Mouse (Mus musculus): ENCODE results near the gene Sec22c. TPM values are rescaled to one million over a fixed set of nuclear protein-coding genes. Genes with fewer than 3 reads are reported as not detected.

The Sec22c gene
- polyA plus RNA-seq, 1 experiment: 11.0 TPM

- no peak overlapping the region for H3K27ac ChIP-seq (ENCODE audit: control insufficient read depth, insufficient read depth, low read depth, low read length)
- TF ChIP-seq CTCF (IDR thresholded peaks at IDR 0.05; ENCODE audit: control insufficient read depth, insufficient read depth, insufficient replicate concordance, low read depth, low read length) (no peak), POLR2A (IDR thresholded peaks at IDR 0.05; ENCODE audit: control insufficient read depth, low read depth, low read length) (no peak)
- H3K4me3 ChIP-seq (ENCODE audit: control insufficient read depth, low read depth, low read length): no peak overlapping the region
- H3K36me3 ChIP-seq (ENCODE audit: control insufficient read depth, insufficient read depth, low read length): no peaks in the 10 kb centered on the region
- no peaks in the 10 kb centered on the region for H3K27me3 ChIP-seq (ENCODE audit: control insufficient read depth, insufficient read depth, low read length)
- H3K4me1 ChIP-seq (ENCODE audit: control insufficient read depth, insufficient read depth, low read length): peaks cover 14% of the 10 kb centered on the region
Observed at GRCm38 (mm10) chr9:121667822-121668221, 37.5 kb downstream of the Sec22c start.

GRCm38 (mm10) chr9:121666957-121667630 is 38.2 kb downstream of the Sec22c start:
- Histone ChIP-seq H3K27ac (ENCODE audit: control insufficient read depth, insufficient read depth, low read depth, low read length) (no peak overlapping the region), H3K4me3 (ENCODE audit: control insufficient read depth, low read depth, low read length) (no peak overlapping the region), H3K27me3 (ENCODE audit: control insufficient read depth, insufficient read depth, low read length) (no peaks in the 10 kb centered on the region), H3K4me1 (ENCODE audit: control insufficient read depth, insufficient read depth, low read length) (peaks cover 14% of the 10 kb centered on the region), H3K36me3 (ENCODE audit: control insufficient read depth, insufficient read depth, low read length) (no peaks in the 10 kb centered on the region)
- TF ChIP-seq POLR2A (IDR thresholded peaks at IDR 0.05; ENCODE audit: control insufficient read depth, low read depth, low read length) (no peak), CTCF (IDR thresholded peaks at IDR 0.05; ENCODE audit: control insufficient read depth, insufficient read depth, insufficient replicate concordance, low read depth, low read length) (no peak)

GRCm38 (mm10) chr9:121664104-121664503 is 41.2 kb downstream of the Sec22c start:
- no peak overlapping the region for H3K27ac ChIP-seq (ENCODE audit: control insufficient read depth, insufficient read depth, low read depth, low read length)
- H3K27me3 ChIP-seq (ENCODE audit: control insufficient read depth, insufficient read depth, low read length): no peaks in the 10 kb centered on the region
- H3K4me3 ChIP-seq (ENCODE audit: control insufficient read depth, low read depth, low read length): no peak overlapping the region
- no peak for TF ChIP-seq POLR2A (IDR thresholded peaks at IDR 0.05; ENCODE audit: control insufficient read depth, low read depth, low read length)
- H3K36me3 ChIP-seq (ENCODE audit: control insufficient read depth, insufficient read depth, low read length): no peaks in the 10 kb centered on the region
- H3K4me1 ChIP-seq (ENCODE audit: control insufficient read depth, insufficient read depth, low read length): peaks cover 3% of the 10 kb centered on the region

GRCm38 (mm10) chr9:121663467-121663866 is 41.8 kb downstream of the Sec22c start:
- Histone ChIP-seq H3K27me3 (ENCODE audit: control insufficient read depth, insufficient read depth, low read length) (no peaks in the 10 kb centered on the region), H3K27ac (ENCODE audit: control insufficient read depth, insufficient read depth, low read depth, low read length) (no peak overlapping the region), H3K4me1 (ENCODE audit: control insufficient read depth, insufficient read depth, low read length) (no peaks in the 10 kb centered on the region), H3K4me3 (ENCODE audit: control insufficient read depth, low read depth, low read length) (no peak overlapping the region), H3K36me3 (ENCODE audit: control insufficient read depth, insufficient read depth, low read length) (no peaks in the 10 kb centered on the region)
- TF ChIP-seq CTCF (IDR thresholded peaks at IDR 0.05; ENCODE audit: control insufficient read depth, insufficient read depth, insufficient replicate concordance, low read depth, low read length): no peak
- TF ChIP-seq POLR2A (IDR thresholded peaks at IDR 0.05; ENCODE audit: control insufficient read depth, low read depth, low read length): no peak

- Histone ChIP-seq H3K4me3 (ENCODE audit: control insufficient read depth, low read depth, low read length) (no peak overlapping the region), H3K4me1 (ENCODE audit: control insufficient read depth, insufficient read depth, low read length) (no peaks in the 10 kb centered on the region), H3K36me3 (ENCODE audit: control insufficient read depth, insufficient read depth, low read length) (no peaks in the 10 kb centered on the region), H3K27ac (ENCODE audit: control insufficient read depth, insufficient read depth, low read depth, low read length) (no peak overlapping the region), H3K27me3 (ENCODE audit: control insufficient read depth, insufficient read depth, low read length) (no peaks in the 10 kb centered on the region)
- TF ChIP-seq POLR2A (IDR thresholded peaks at IDR 0.05; ENCODE audit: control insufficient read depth, low read depth, low read length) (no peak), CTCF (IDR thresholded peaks at IDR 0.05; ENCODE audit: control insufficient read depth, insufficient read depth, insufficient replicate concordance, low read depth, low read length) (no peak)
Observed at GRCm38 (mm10) chr9:121659791-121660190, 45.5 kb downstream of the Sec22c start.

- no peaks in the 10 kb centered on the region for H3K27me3 ChIP-seq (ENCODE audit: control insufficient read depth, insufficient read depth, low read length)
- no peak overlapping the region for H3K4me3 ChIP-seq (ENCODE audit: control insufficient read depth, low read depth, low read length)
- no peaks in the 10 kb centered on the region for H3K4me1 ChIP-seq (ENCODE audit: control insufficient read depth, insufficient read depth, low read length)
- no peaks in the 10 kb centered on the region for H3K36me3 ChIP-seq (ENCODE audit: control insufficient read depth, insufficient read depth, low read length)
- TF ChIP-seq CTCF (IDR thresholded peaks at IDR 0.05; ENCODE audit: control insufficient read depth, insufficient read depth, insufficient replicate concordance, low read depth, low read length) (no peak), POLR2A (IDR thresholded peaks at IDR 0.05; ENCODE audit: control insufficient read depth, low read depth, low read length) (no peak)
- H3K27ac ChIP-seq (ENCODE audit: control insufficient read depth, insufficient read depth, low read depth, low read length): no peak overlapping the region
Observed at GRCm38 (mm10) chr9:121658248-121658647, 47.0 kb downstream of the Sec22c start.

- TF ChIP-seq CTCF (IDR thresholded peaks at IDR 0.05; ENCODE audit: control insufficient read depth, insufficient read depth, insufficient replicate concordance, low read depth, low read length) (no peak), POLR2A (IDR thresholded peaks at IDR 0.05; ENCODE audit: control insufficient read depth, low read depth, low read length) (no peak)
- Histone ChIP-seq H3K4me3 (ENCODE audit: control insufficient read depth, low read depth, low read length) (no peak overlapping the region), H3K36me3 (ENCODE audit: control insufficient read depth, insufficient read depth, low read length) (no peaks in the 10 kb centered on the region), H3K4me1 (ENCODE audit: control insufficient read depth, insufficient read depth, low read length) (no peaks in the 10 kb centered on the region), H3K27ac (ENCODE audit: control insufficient read depth, insufficient read depth, low read depth, low read length) (no peak overlapping the region), H3K27me3 (ENCODE audit: control insufficient read depth, insufficient read depth, low read length) (no peaks in the 10 kb centered on the region)
Observed at GRCm38 (mm10) chr9:121657143-121657542, 48.1 kb downstream of the Sec22c start.

Data from testis, adult 2 months (tissue).